Mouse (Mus musculus) MEL (cell line): ENCODE results near the gene Olfr665. TPM values are rescaled to one million over a fixed set of nuclear protein-coding genes. Genes with fewer than 3 reads are reported as not detected.

ENCODE experiments used
- DNase-seq: peaks from one replicate; pipeline ENCODE4 v3.0.0; 2011; ENCODE audit warnings: low read depth, low spot score
- H3K27ac ChIP-seq: 2 replicates; pipeline ENCODE4 v1.5.1; 2012; ENCODE audit warnings: low read depth, mild to moderate bottlenecking, control low read depth, low read length, moderate library complexity; ENCODE audit not compliant: control insufficient read depth
- H3K27me3 ChIP-seq, 2 experiments: fragments of 150-350 bp in 1 of 2; sonication (generic) in 1 of 2; 2 replicates each; pipeline ENCODE4 v1.6.1; 2012; ENCODE audit warnings: low read length in 2 of 2, mild to moderate bottlenecking in 2 of 2, improper control_type of control experiment in 1 of 2, moderate library complexity in 1 of 2; ENCODE audit not compliant: insufficient read depth in 2 of 2, control insufficient read depth in 1 of 2
- H3K36me3 ChIP-seq, 2 experiments: 2 replicates each; pipeline ENCODE4 v1.6.1; 2012 to 2014; ENCODE audit warnings: low read length in 2 of 2, improper control_type of control experiment in 1 of 2, inconsistent platforms in 1 of 2, mild to moderate bottlenecking in 1 of 2; ENCODE audit not compliant: insufficient read depth in 2 of 2, control insufficient read depth in 1 of 2
- H3K4me1 ChIP-seq, 2 experiments: fragments of 150-350 bp in 1 of 2; sonication (generic) in 1 of 2; 2 replicates each; pipeline ENCODE4 v1.6.1; 2012; ENCODE audit warnings: low read length in 2 of 2, improper control_type of control experiment in 1 of 2, mild to moderate bottlenecking in 1 of 2; ENCODE audit not compliant: insufficient read depth in 2 of 2, control insufficient read depth in 1 of 2
- H3K4me3 ChIP-seq, 2 experiments: fragments of 150-350 bp in 1 of 2; sonication (generic) in 1 of 2; 2 replicates each; pipeline ENCODE4 v1.5.1; 2012; ENCODE audit warnings: low read depth in 2 of 2, low read length in 2 of 2, mild to moderate bottlenecking in 2 of 2, moderate library complexity in 2 of 2, control low read depth in 1 of 2, improper control_type of control experiment in 1 of 2; ENCODE audit not compliant: control insufficient read depth in 1 of 2, insufficient read depth in 1 of 2
- H3K79me2 ChIP-seq: 2 replicates; pipeline ENCODE4 v1.6.1; 2012; ENCODE audit warnings: mild to moderate bottlenecking, low read length, moderate library complexity; ENCODE audit not compliant: control insufficient read depth, poor library complexity, insufficient read depth
- H3K9ac ChIP-seq: 2 replicates; pipeline ENCODE4 v1.6.1; 2012; ENCODE audit warnings: low read depth, mild to moderate bottlenecking, control low read depth, low read length, moderate library complexity; ENCODE audit not compliant: control insufficient read depth, poor library complexity, severe bottlenecking
- H3K9me3 ChIP-seq: fragments of 150-350 bp; sonication (generic); replicated peaks from 2 replicates; pipeline ENCODE4 v1.6.1; 2012; ENCODE audit warnings: mild to moderate bottlenecking, low read length, improper control_type of control experiment, moderate library complexity; ENCODE audit not compliant: insufficient read depth
- CHD2 ChIP-seq: IDR thresholded peaks from 2 replicates; pipeline ENCODE4 v1.6.1; 2011; ENCODE audit warnings: low read length, improper control_type of control experiment
- CTCF ChIP-seq, 3 experiments: IDR thresholded peaks in 2 of 3; conservative IDR thresholded peaks in 1 of 3; 2 replicates each; pipeline ENCODE4 v1.5.1; 2011 to 2012; ENCODE audit warnings: low read length in 3 of 3, low read depth in 2 of 3, mild to moderate bottlenecking in 2 of 3, improper control_type of control experiment in 1 of 3, inconsistent platforms in 1 of 3, mixed read lengths in 1 of 3, moderate library complexity in 1 of 3; ENCODE audit not compliant: control insufficient read depth in 1 of 3, insufficient read depth in 1 of 3, poor library complexity in 1 of 3, severe bottlenecking in 1 of 3
- E2F4 ChIP-seq: IDR thresholded peaks from 2 replicates; pipeline ENCODE4 v1.6.1; 2011; ENCODE audit warnings: low read depth, low read length, improper control_type of control experiment, borderline replicate concordance
- ELF1 ChIP-seq: IDR thresholded peaks from 2 replicates; pipeline ENCODE4 v1.6.1; 2014; ENCODE audit warnings: low read depth, mild to moderate bottlenecking, inconsistent platforms, low read length, improper control_type of control experiment, moderate library complexity
- EP300 ChIP-seq, 2 experiments: IDR thresholded peaks; 2 replicates each; pipeline ENCODE4 v1.6.1; 2011; ENCODE audit warnings: improper control_type of control experiment in 2 of 2, low read length in 2 of 2, low read depth in 1 of 2, mild to moderate bottlenecking in 1 of 2
- ETS1 ChIP-seq: IDR thresholded peaks from 2 replicates; pipeline ENCODE4 v1.6.1; 2012; ENCODE audit warnings: low read depth, mild to moderate bottlenecking, inconsistent platforms, low read length, improper control_type of control experiment, moderate library complexity
- HCFC1 ChIP-seq: IDR thresholded peaks from 2 replicates; pipeline ENCODE4 v1.6.1; 2012; ENCODE audit warnings: low read depth, mild to moderate bottlenecking, inconsistent platforms, low read length, improper control_type of control experiment, moderate library complexity
- MAX ChIP-seq: IDR thresholded peaks from 2 replicates; pipeline ENCODE4 v1.6.1; 2011; ENCODE audit warnings: low read length, improper control_type of control experiment
- MAZ ChIP-seq: IDR thresholded peaks from 2 replicates; pipeline ENCODE4 v1.6.1; 2012; ENCODE audit warnings: low read depth, mild to moderate bottlenecking, inconsistent platforms, low read length, improper control_type of control experiment
- MEF2A ChIP-seq: IDR thresholded peaks from 2 replicates; pipeline ENCODE4 v1.6.1; 2014; ENCODE audit warnings: low read depth, mild to moderate bottlenecking, inconsistent platforms, low read length, improper control_type of control experiment; ENCODE audit not compliant: poor library complexity, insufficient replicate concordance, severe bottlenecking; ENCODE audit errors: extremely low read depth
- MXI1 ChIP-seq: IDR thresholded peaks from 2 replicates; pipeline ENCODE4 v1.6.1; 2011; ENCODE audit warnings: mild to moderate bottlenecking, low read depth, low read length, improper control_type of control experiment
- MYC ChIP-seq: IDR thresholded peaks from 2 replicates; pipeline ENCODE4 v1.6.1; 2011; ENCODE audit warnings: low read depth, mild to moderate bottlenecking, low read length, improper control_type of control experiment, moderate library complexity
- NELFE ChIP-seq: IDR thresholded peaks from 2 replicates; pipeline ENCODE4 v1.6.1; 2011; ENCODE audit warnings: low read depth, low read length, improper control_type of control experiment
- NRF1 ChIP-seq: IDR thresholded peaks from 2 replicates; pipeline ENCODE4 v1.6.1; 2014; ENCODE audit warnings: low read depth, mild to moderate bottlenecking, inconsistent platforms, low read length, improper control_type of control experiment, moderate library complexity; ENCODE audit not compliant: poor library complexity, insufficient read depth, severe bottlenecking
- POLR2AphosphoS2 ChIP-seq: IDR thresholded peaks from 2 replicates; pipeline ENCODE4 v1.6.1; 2011; ENCODE audit warnings: low read length, improper control_type of control experiment
- POLR2AphosphoS5 ChIP-seq: IDR thresholded peaks from 2 replicates; pipeline ENCODE4 v1.6.1; 2012; ENCODE audit warnings: low read depth, borderline replicate concordance, mild to moderate bottlenecking, inconsistent platforms, low read length, moderate library complexity, mixed read lengths
- RAD21 ChIP-seq: IDR thresholded peaks from 2 replicates; pipeline ENCODE4 v1.6.1; 2011; ENCODE audit warnings: mild to moderate bottlenecking, low read depth, low read length, improper control_type of control experiment
- SIN3A ChIP-seq: IDR thresholded peaks from 2 replicates; pipeline ENCODE4 v1.6.1; 2012; ENCODE audit warnings: low read length, improper control_type of control experiment, inconsistent platforms
- SMC3 ChIP-seq: IDR thresholded peaks from 2 replicates; pipeline ENCODE4 v1.6.1; 2011; ENCODE audit warnings: low read depth, low read length, improper control_type of control experiment
- TBP ChIP-seq: IDR thresholded peaks from 2 replicates; pipeline ENCODE4 v1.8.0; 2011; ENCODE audit warnings: low read depth, low read length, improper control_type of control experiment
- UBTF ChIP-seq: IDR thresholded peaks from 2 replicates; pipeline ENCODE4 v1.6.1; 2012; ENCODE audit warnings: low read depth, mild to moderate bottlenecking, inconsistent platforms, low read length, improper control_type of control experiment, moderate library complexity, borderline replicate concordance; ENCODE audit not compliant: insufficient read depth
- USF2 ChIP-seq, 2 experiments: IDR thresholded peaks; 2 replicates each; pipeline ENCODE4 v1.6.1; 2011 to 2012; ENCODE audit warnings: improper control_type of control experiment in 2 of 2, low read length in 2 of 2, borderline replicate concordance in 1 of 2, inconsistent platforms in 1 of 2, low read depth in 1 of 2, mild to moderate bottlenecking in 1 of 2; ENCODE audit not compliant: insufficient read depth in 1 of 2
- ZMIZ1 ChIP-seq: IDR thresholded peaks from 2 replicates; pipeline ENCODE4 v1.6.1; 2012; ENCODE audit warnings: low read depth, mild to moderate bottlenecking, inconsistent platforms, low read length, improper control_type of control experiment, moderate library complexity
- polyA plus RNA-seq, 2 experiments: library from polyadenylated mRNA; stranded (reverse) in 1 of 2; unstranded in 1 of 2; fragments of >175 nt in 1 of 2; fragments of >200 nt in 1 of 2; gene quantifications; 2 replicates each; pipeline versions ENCODE4 v1.2.1 to v1.2.4; 2012; ENCODE audit warnings: low replicate concordance in 2 of 2, low read depth in 1 of 2; ENCODE audit not compliant: insufficient read length in 2 of 2, insufficient read depth in 1 of 2, missing spikeins in 1 of 2
- total RNA-seq: library from RNA; depleted of rRNA; stranded (reverse); fragments of 300-350 nt; gene quantifications from 2 replicates; pipeline ENCODE4 v1.2.3, GENCODE M21; 2012

The Olfr665 gene
- total and polyA plus RNA-seq, 3 experiments = not detected

- Histone ChIP-seq H3K4me3 (no peak within 1 kb of the TSS), H3K36me3 (no peaks in the 10 kb centered on the region), H3K9me3 (no peaks in the 10 kb centered on the region), H3K27me3 (no peaks in the 10 kb centered on the region; a peak in 1 of 4 replicates), H3K79me2 (no peaks in the 10 kb centered on the region), H3K27ac (no peak within 1 kb of the TSS), H3K4me1 (no peaks in the 10 kb centered on the region), H3K9ac (no peak within 1 kb of the TSS)
- TF ChIP-seq NELFE (no peak), ETS1 (no peak), UBTF (no peak), CTCF (IDR thresholded peaks at IDR 0.05 in 2 of 3, conservative IDR thresholded peaks at IDR 0.05 in 1 of 3; ENCODE audit: control insufficient read depth in 1 of 3, insufficient read depth in 1 of 3, low read depth in 2 of 3, low read length in 3 of 3, poor library complexity in 1 of 3, severe bottlenecking in 1 of 3) (no peak), TBP (no peak), POLR2AphosphoS5 (no peak), MEF2A (no peak), NRF1 (no peak), MAZ (no peak), CHD2 (no peak)
- no peak for DNase-seq
Measured at GRCm38 (mm10) chr7:104921382-104921781, 43.6 kb downstream of the Olfr665 start, which contains the start of gene Olfr667. TSS of gene Olfr667 (minus strand) at chr7:104921482.

- H3K36me3 ChIP-seq = no peaks in the 10 kb centered on the region
- H3K4me3 ChIP-seq = no peak within 1 kb of the TSS
- H3K27me3 ChIP-seq = no peaks in the 10 kb centered on the region
- no peak for DNase-seq
- H3K9me3 ChIP-seq = no peaks in the 10 kb centered on the region
- no peaks in the 10 kb centered on the region for H3K4me1 ChIP-seq
- H3K27ac ChIP-seq = no peak within 1 kb of the TSS
- TF ChIP-seq RAD21 (no peak), E2F4 (no peak), ETS1 (no peak), EP300 (IDR thresholded peaks at IDR 0.05; ENCODE audit: low read depth in 1 of 2, low read length in 2 of 2) (no peak), SMC3 (no peak), MYC (no peak), MXI1 (no peak), POLR2AphosphoS5 (no peak), ZMIZ1 (no peak), USF2 (IDR thresholded peaks at IDR 0.05; ENCODE audit: borderline replicate concordance in 1 of 2, insufficient read depth in 1 of 2, low read depth in 1 of 2, low read length in 2 of 2) (no peak), POLR2AphosphoS2 (no peak), HCFC1 (no peak), SIN3A (no peak), MAX (no peak), ELF1 (no peak)
- H3K79me2 ChIP-seq = no peaks in the 10 kb centered on the region
- H3K9ac ChIP-seq = no peak within 1 kb of the TSS
Measured at GRCm38 (mm10) chr7:104927957-104928356, 50.1 kb downstream of the Olfr665 start, which contains the start of gene Olfr668. TSS of gene Olfr668 (minus strand) at chr7:104928057.
